Comparison of ENCODE assay signal across 8 mouse cellular contexts in genomic region chr11:104131756-104132155, GRCm38 (mm10). TPM values are rescaled to one million over a fixed set of nuclear protein-coding genes. Genes with fewer than 3 reads are reported as not detected.
A peak's percentile ranks its signal among the peaks of the same experiment; 100 is the strongest.
DNase-seq lines count a peak whose midpoint lies in the region; ATAC-seq and TF ChIP-seq lines count a peak whose summit lies in the region.

No protein-coding gene starts in this region.

- peak overlapping the region; percentile 77 for H3K4me2 ChIP-seq in midbrain, embryonic 13.5 days (replicated peaks)
- peak overlapping the region; percentile 63 for H3K4me2 ChIP-seq in stomach, postnatal 0 days (replicated peaks; ENCODE audit: low read depth)

- H3K36me3 ChIP-seq in midbrain, embryonic 13.5 days: no peaks in the 10 kb centered on the region
- H3K36me3 ChIP-seq in stomach, postnatal 0 days (ENCODE audit: control insufficient read depth, insufficient read depth, low read length): no peaks in the 10 kb centered on the region

- H3K9ac ChIP-seq in midbrain, embryonic 13.5 days (replicated peaks): peak overlapping the region; percentile 75; the same call in 1 of the 2 replicates
- H3K9ac ChIP-seq in stomach, postnatal 0 days (ENCODE audit: low read length): no peak overlapping the region

- peak; percentile 55 for TF ChIP-seq CTCF in stomach, postnatal 0 days (IDR thresholded peaks at IDR 0.05; ENCODE audit: low read depth)

- peaks cover 21% of the 10 kb centered on the region for H3K4me1 ChIP-seq in midbrain, embryonic 13.5 days (replicated peaks)
- peaks cover 3% of the 10 kb centered on the region; the same call in 1 of the 2 replicates for H3K4me1 ChIP-seq in stomach, postnatal 0 days (replicated peaks; ENCODE audit: control insufficient read depth, insufficient read depth)

- H3K9me3 ChIP-seq in midbrain, embryonic 13.5 days: no peaks in the 10 kb centered on the region
- H3K9me3 ChIP-seq in stomach, postnatal 0 days (ENCODE audit: control insufficient read depth, low read length): no peaks in the 10 kb centered on the region

- under 1% methylated on average over 21 of the region's 21 CpGs for WGBS in midbrain, embryonic 13.5 days
- WGBS in stomach, postnatal 0 days: 2% methylated on average over 21 of the region's 21 CpGs

- no peak for TF ChIP-seq EP300 in stomach, postnatal 0 days (optimal IDR thresholded peaks at IDR 0.05)

- peak; percentile 8 for DNase-seq in urinary bladder, postnatal 25 days (ENCODE audit: low spot score)
- no peak for DNase-seq in urinary bladder, postnatal 14 days (ENCODE audit: low spot score)
- DNase-seq in cerebellum, postnatal 14 days: peak; percentile 93
- peak; percentile 41 to 66 for DNase-seq in frontal cortex, postnatal 36 days (ENCODE audit: low spot score in 2 of 2)
- peak; percentile 14 to 34 for DNase-seq in layer of hippocampus, postnatal 14 days (ENCODE audit: low spot score in 2 of 2)
- DNase-seq in stomach, postnatal 0 days (ENCODE audit: low spot score): peak; percentile 34
- no peak for DNase-seq in thymus, postnatal 25 days

- H3K27me3 ChIP-seq in midbrain, embryonic 13.5 days: peaks cover 60% of the 10 kb centered on the region
- H3K27me3 ChIP-seq in stomach, postnatal 0 days (ENCODE audit: control insufficient read depth, insufficient read depth, low read length): peaks cover 19% of the 10 kb centered on the region

- peak overlapping the region; percentile 66 for H3K4me3 ChIP-seq in midbrain, embryonic 13.5 days (replicated peaks)
- H3K4me3 ChIP-seq in stomach, postnatal 0 days (ENCODE audit: low read depth, low read length): peak overlapping the region; percentile 41

- peak; percentile 62 for ATAC-seq in midbrain, embryonic 13.5 days
- ATAC-seq in stomach, postnatal 0 days (ENCODE audit: low FRiP score, low TSS enrichment): no peak

- H3K27ac ChIP-seq in midbrain, embryonic 13.5 days: no peak overlapping the region
- no peak overlapping the region for H3K27ac ChIP-seq in stomach, postnatal 0 days (replicated peaks)

RNA-seq across cellular contexts. Expression of gene Crhr1, which starts 0.9 kb away (rescaled TPM):
- 1 to 10 TPM; 8.0 to 8.3 TPM for total RNA-seq in layer of hippocampus, postnatal 14 days (2021)
- 2.2 and 2.3 TPM in 2 replicates for polyA plus RNA-seq in midbrain, embryonic 13.5 days (2015; fragmentation: Nextera tagmentation; extraction: Ambion mirVana)
- 0.04 and 0.07 TPM in 2 replicates for polyA plus RNA-seq in stomach, postnatal 0 days (2015; fragmentation: Nextera tagmentation; extraction: Ambion mirVana)

RNA-seq across cellular contexts. Expression of gene Sppl2c, which starts 54.4 kb away (rescaled TPM):
- not detected for total RNA-seq in layer of hippocampus, postnatal 14 days (2021)
- polyA plus RNA-seq in midbrain, embryonic 13.5 days (2015; fragmentation: Nextera tagmentation; extraction: Ambion mirVana): not detected in 2 replicates
- not detected in 2 replicates for polyA plus RNA-seq in stomach, postnatal 0 days (2015; fragmentation: Nextera tagmentation; extraction: Ambion mirVana)

Comparison
In these comparisons a context has a peak if more than half of its experiments do, and no peak if none do; other contexts are left out.
1. DNase-seq: peak in urinary bladder, postnatal 25 days (single experiment), cerebellum, postnatal 14 days (2 of 2), frontal cortex, postnatal 36 days (2 of 2), layer of hippocampus, postnatal 14 days (2 of 2) and stomach, postnatal 0 days (single experiment); none in urinary bladder, postnatal 14 days (single experiment) and thymus, postnatal 25 days (single experiment).